Mouse (Mus musculus) CD4-positive, CD25-positive, alpha-beta regulatory T cell (primary cell): ENCODE measurements around the gene Gm47995. TPM values are rescaled to one million over a fixed set of nuclear protein-coding genes. Genes with fewer than 3 reads are reported as not detected.

Experiments used
- polyA plus RNA-seq: library from polyadenylated mRNA; unstranded; fragments of 100-300 nt; shearing (Covaris generic); gene quantifications from one replicate; pipeline ENCODE4 v1.2.1, GENCODE M21; 2017

Gene Gm47995
- polyA plus RNA-seq = not detected

GRCm38 (mm10) chr1:151198120-151198519 lies at the start of gene Gm47995:
Gene Gm47995 (plus strand): TSS chr1:151198448.

GRCm38 (mm10) chr1:151182266-151182665 lies 16.0 kb upstream of the Gm47995 start, which contains the start of gene Gm47985:
Gene Gm47985 (plus strand): TSS chr1:151182537.

GRCm38 (mm10) chr1:151192075-151192474 lies 6.2 kb upstream of the Gm47995 start, which contains the start of gene Gm8947:
Gene Gm8947 (plus strand): TSS chr1:151192376.

GRCm38 (mm10) chr1:151203818-151204217 lies 5.6 kb downstream of the Gm47995 start, which contains the start of gene 3110040M04Rik:
Gene 3110040M04Rik (plus strand): TSS chr1:151204121.

GRCm38 (mm10) chr1:151209824-151210355 lies 11.6 kb downstream of the Gm47995 start, which contains the start of gene Gm47996:
Gene Gm47996 (plus strand): TSS chr1:151210131.

Other genes starting within 250 kb of the Gm47995 start
- 0.42 TPM for gene Hmcn1, start 205.0 kb upstream of the Gm47995 start, polyA plus RNA-seq
- 0.12 TPM for gene Gm47985, start 15.9 kb upstream of the Gm47995 start, polyA plus RNA-seq
- gene Gm8947, start 6.1 kb upstream of the Gm47995 start, polyA plus RNA-seq = not detected
- gene 3110040M04Rik, start 5.7 kb downstream of the Gm47995 start, polyA plus RNA-seq = not detected
- gene Gm47996, start 11.7 kb downstream of the Gm47995 start, polyA plus RNA-seq = not detected
- 198 TPM for gene Ivns1abp, start 146.0 kb downstream of the Gm47995 start, polyA plus RNA-seq
- 38.3 TPM for gene Swt1, start 230.0 kb downstream of the Gm47995 start, polyA plus RNA-seq
- 74.3 TPM for gene Trmt1l, start 230.1 kb downstream of the Gm47995 start, polyA plus RNA-seq